Mouse (Mus musculus): ENCODE measurements around the gene Mmadhc.

The Mmadhc gene

GRCm38 (mm10) chr2:50265215-50265785 lies 31.3 kb downstream of the Mmadhc start:
- DNase-seq (ENCODE audit: low spot score in 2 of 2), result no peak

GRCm38 (mm10) chr2:50264059-50264458 lies 32.5 kb downstream of the Mmadhc start:
- DNase-seq (ENCODE audit: low spot score in 2 of 2), result no peak

GRCm38 (mm10) chr2:50254955-50255354 lies 41.6 kb downstream of the Mmadhc start:
- no peak for DNase-seq (ENCODE audit: low spot score in 2 of 2)

- DNase-seq (ENCODE audit: low spot score in 2 of 2), result no peak
Measured at GRCm38 (mm10) chr2:50248551-50248950, 48.0 kb downstream of the Mmadhc start.

GRCm38 (mm10) chr2:50233491-50233890 lies 63.1 kb downstream of the Mmadhc start:
- DNase-seq (ENCODE audit: low spot score in 2 of 2), result no peak
